Mouse (Mus musculus) lung, embryonic 16.5 days (tissue): ENCODE data around the gene Stx11. TPM values are rescaled to one million over a fixed set of nuclear protein-coding genes. Genes with fewer than 3 reads are reported as not detected.

Experiments
- ATAC-seq: fragments of 200-750 bp; cut with Nextera tagmentation; 2 replicates; pipeline ENCODE4 v1.8.0; 2017; ENCODE audit warnings: low read depth, mild to moderate bottlenecking, moderate library complexity
- H3K27ac ChIP-seq: fragments of 300-500 bp; sonication (generic); 2 replicates; pipeline ENCODE4 v1.5.1; 2014; ENCODE audit warnings: mild to moderate bottlenecking, control low read depth, low read length
- H3K27me3 ChIP-seq: fragments of 300-500 bp; sonication (generic); 2 replicates; pipeline ENCODE4 v1.6.1; 2014; ENCODE audit warnings: low read depth, low read length, mixed read lengths; ENCODE audit not compliant: control insufficient read depth, insufficient read depth
- H3K36me3 ChIP-seq: fragments of 300-500 bp; sonication (generic); 2 replicates; pipeline ENCODE4 v1.6.1; 2014; ENCODE audit warnings: low read length; ENCODE audit not compliant: control insufficient read depth, insufficient read depth
- H3K4me1 ChIP-seq: fragments of 300-500 bp; sonication (generic); replicated peaks from 2 replicates; pipeline ENCODE4 v1.6.1; 2014; ENCODE audit warnings: low read length, mixed read lengths; ENCODE audit not compliant: control insufficient read depth, insufficient read depth
- H3K4me2 ChIP-seq: fragments of 300-500 bp; sonication (generic); 2 replicates; pipeline ENCODE4 v1.6.1; 2014; ENCODE audit warnings: low read depth, low read length, control low read depth
- H3K4me3 ChIP-seq: fragments of 300-500 bp; sonication (generic); 2 replicates; pipeline ENCODE4 v1.5.1; 2014; ENCODE audit warnings: mild to moderate bottlenecking, low read length, control low read depth
- H3K9ac ChIP-seq: fragments of 300-500 bp; sonication (generic); 2 replicates; pipeline ENCODE4 v1.6.1; 2014; ENCODE audit warnings: low read length, control low read depth
- H3K9me3 ChIP-seq: fragments of 300-500 bp; sonication (generic); 2 replicates; pipeline ENCODE4 v1.6.1; 2016; ENCODE audit warnings: low read length; ENCODE audit not compliant: control insufficient read depth
- WGBS: fragments of 180-500 bp; shearing (Covaris S2); extraction: QIAGEN DNeasy Blood & Tissue Kit; methylation state at CpG from one replicate; pipeline ENCODE4 v1.1.7; 2014; 5-methylcytosine and 5-hydroxymethylcytosine counted together
- polyA plus RNA-seq: library from polyadenylated mRNA; unstranded; fragments of >200 nt; fragmentation: Nextera tagmentation; extraction: Ambion mirVana; gene quantifications from 2 replicates; pipeline ENCODE4 v1.2.1, GENCODE M21; 2015

The Stx11 gene
- polyA plus RNA-seq, 1 experiment from 2014 or later = 2.7 TPM

GRCm38 (mm10) chr10:12986485-12986884 is 22.4 kb upstream of the Stx11 start:
- H3K27ac ChIP-seq = no peak overlapping the region
- ATAC-seq = no peak
- no peaks in the 10 kb centered on the region for H3K4me1 ChIP-seq
- H3K4me2 ChIP-seq = no peak overlapping the region
- no peaks in the 10 kb centered on the region for H3K27me3 ChIP-seq
- no peaks in the 10 kb centered on the region for H3K9me3 ChIP-seq
- WGBS = 69% methylated on average over 5 of the region's 5 CpGs
- H3K9ac ChIP-seq = no peak overlapping the region
- no peaks in the 10 kb centered on the region for H3K36me3 ChIP-seq
- H3K4me3 ChIP-seq = no peak overlapping the region

- ATAC-seq = no peak
- Histone ChIP-seq H3K4me3 (no peak overlapping the region), H3K4me2 (no peak overlapping the region), H3K9ac (no peak overlapping the region), H3K9me3 (no peaks in the 10 kb centered on the region), H3K4me1 (no peaks in the 10 kb centered on the region), H3K36me3 (no peaks in the 10 kb centered on the region), H3K27ac (no peak overlapping the region), H3K27me3 (no peaks in the 10 kb centered on the region)
- 75% methylated on average over 3 of the region's 3 CpGs for WGBS
Measured at GRCm38 (mm10) chr10:12985028-12985427, 20.9 kb upstream of the Stx11 start.

- 76% methylated on average over 3 of the region's 3 CpGs for WGBS
- ATAC-seq = no peak
- Histone ChIP-seq H3K9me3 (no peaks in the 10 kb centered on the region), H3K9ac (no peak overlapping the region), H3K4me1 (no peaks in the 10 kb centered on the region), H3K4me3 (no peak overlapping the region), H3K27me3 (no peaks in the 10 kb centered on the region), H3K27ac (no peak overlapping the region), H3K4me2 (no peak overlapping the region), H3K36me3 (no peaks in the 10 kb centered on the region)
Measured at GRCm38 (mm10) chr10:12983516-12983915, 19.4 kb upstream of the Stx11 start.

DNA sequence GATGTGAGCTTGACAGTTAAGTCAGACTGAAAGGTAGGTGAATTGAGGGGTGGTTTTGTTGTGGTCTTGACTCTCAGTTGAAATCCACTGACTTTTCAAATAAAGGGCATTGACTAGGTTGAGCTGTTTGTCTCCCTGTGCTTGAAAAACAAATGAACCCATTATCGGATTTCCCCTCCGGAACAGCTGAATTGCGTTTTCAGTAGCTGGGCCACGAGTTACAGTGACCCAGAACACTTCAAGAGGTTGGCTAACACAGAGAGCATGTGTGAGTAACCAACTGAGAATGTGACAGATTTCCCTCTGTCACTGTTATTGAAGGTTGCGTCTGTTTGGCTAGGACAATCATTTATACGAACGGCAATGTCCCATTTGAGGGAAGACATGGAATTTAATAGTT is 17.0 kb upstream of the Stx11 start:
- Histone ChIP-seq H3K27ac (no peak overlapping the region), H3K9ac (no peak overlapping the region), H3K27me3 (no peaks in the 10 kb centered on the region), H3K4me3 (no peak overlapping the region), H3K9me3 (no peaks in the 10 kb centered on the region), H3K36me3 (no peaks in the 10 kb centered on the region), H3K4me2 (no peak overlapping the region), H3K4me1 (no peaks in the 10 kb centered on the region)
- WGBS = 55% methylated on average over 7 of the region's 7 CpGs
- ATAC-seq = no peak

GRCm38 (mm10) chr10:12977787-12978212 is 13.7 kb upstream of the Stx11 start:
- H3K27ac ChIP-seq = no peak overlapping the region
- H3K4me2 ChIP-seq = no peak overlapping the region
- H3K9me3 ChIP-seq = no peaks in the 10 kb centered on the region
- no peak for ATAC-seq
- H3K27me3 ChIP-seq = no peaks in the 10 kb centered on the region
- no peaks in the 10 kb centered on the region for H3K36me3 ChIP-seq
- 63% methylated on average over 9 of the region's 9 CpGs for WGBS
- no peak overlapping the region for H3K4me3 ChIP-seq
- no peaks in the 10 kb centered on the region for H3K4me1 ChIP-seq
- H3K9ac ChIP-seq = no peak overlapping the region

DNA sequence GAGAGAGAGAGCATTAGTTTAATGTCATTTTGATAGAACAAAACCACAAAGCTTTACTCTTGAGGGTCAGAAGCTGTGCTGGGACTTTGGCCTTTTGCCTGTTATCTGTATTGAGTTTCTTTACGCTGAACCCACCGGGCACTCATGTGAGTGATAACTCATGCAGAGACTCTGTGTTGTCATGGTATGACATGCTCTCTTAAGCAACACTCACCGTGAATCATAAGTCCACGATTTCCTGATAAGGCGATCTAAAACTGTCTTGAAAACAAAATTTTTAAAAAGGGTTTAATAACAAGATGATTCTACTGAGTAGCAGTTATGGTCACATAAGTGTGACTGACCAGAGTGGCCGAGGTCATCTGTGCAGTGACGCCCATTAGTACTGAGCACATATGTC is 12.5 kb upstream of the Stx11 start:
- Histone ChIP-seq H3K27ac (no peak overlapping the region), H3K9ac (no peak overlapping the region), H3K9me3 (no peaks in the 10 kb centered on the region), H3K4me1 (no peaks in the 10 kb centered on the region), H3K4me2 (no peak overlapping the region), H3K36me3 (no peaks in the 10 kb centered on the region), H3K4me3 (no peak overlapping the region), H3K27me3 (no peaks in the 10 kb centered on the region)
- WGBS = 69% methylated on average over 7 of the region's 7 CpGs
- no peak for ATAC-seq

DNA sequence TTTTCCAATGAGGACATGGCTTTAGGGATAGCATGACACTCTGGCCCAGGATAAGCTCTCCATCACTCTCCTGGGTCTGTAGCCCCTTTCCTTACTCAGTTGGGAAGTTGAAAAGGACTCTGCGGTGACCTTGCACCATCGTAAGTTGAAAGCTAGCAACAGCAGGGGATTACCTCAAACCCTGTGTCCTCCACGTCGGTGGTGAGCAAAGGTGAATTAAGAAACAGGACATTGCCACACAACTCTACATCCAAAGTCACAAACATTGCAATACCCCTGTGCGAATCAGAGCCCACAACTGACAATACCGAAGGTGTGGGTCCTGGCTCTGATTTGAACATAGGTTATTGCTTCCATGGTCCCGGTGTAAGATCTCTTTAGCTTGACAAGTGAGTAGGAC is 11.9 kb upstream of the Stx11 start:
- Histone ChIP-seq H3K4me2 (no peak overlapping the region), H3K27me3 (no peaks in the 10 kb centered on the region), H3K4me1 (no peaks in the 10 kb centered on the region), H3K27ac (no peak overlapping the region), H3K36me3 (no peaks in the 10 kb centered on the region), H3K9me3 (no peaks in the 10 kb centered on the region), H3K9ac (no peak overlapping the region), H3K4me3 (no peak overlapping the region)
- ATAC-seq = no peak
- WGBS = 80% methylated on average over 7 of the region's 7 CpGs

GRCm38 (mm10) chr10:12975461-12975860 is 11.4 kb upstream of the Stx11 start:
- ATAC-seq = no peak
- no peaks in the 10 kb centered on the region for H3K27me3 ChIP-seq
- H3K36me3 ChIP-seq = no peaks in the 10 kb centered on the region
- H3K4me2 ChIP-seq = no peak overlapping the region
- no peaks in the 10 kb centered on the region for H3K4me1 ChIP-seq
- WGBS = 84% methylated on average over 3 of the region's 3 CpGs
- no peak overlapping the region for H3K9ac ChIP-seq
- H3K4me3 ChIP-seq = no peak overlapping the region
- no peaks in the 10 kb centered on the region for H3K9me3 ChIP-seq
- H3K27ac ChIP-seq = no peak overlapping the region

- no peak for ATAC-seq
- Histone ChIP-seq H3K9me3 (no peaks in the 10 kb centered on the region), H3K9ac (no peak overlapping the region), H3K27me3 (no peaks in the 10 kb centered on the region), H3K27ac (no peak overlapping the region), H3K4me1 (no peaks in the 10 kb centered on the region), H3K4me3 (no peak overlapping the region), H3K36me3 (no peaks in the 10 kb centered on the region), H3K4me2 (no peak overlapping the region)
- WGBS = 80% methylated on average over 6 of the region's 6 CpGs
Measured at GRCm38 (mm10) chr10:12974572-12974971, 10.5 kb upstream of the Stx11 start.

GRCm38 (mm10) chr10:12965669-12966180 is 1.6 kb upstream of the Stx11 start:
- Histone ChIP-seq H3K9me3 (no peaks in the 10 kb centered on the region), H3K4me2 (no peak overlapping the region), H3K4me1 (0 out of 2 replicates have a peak, but pooled peaks cover 5% of the 10 kb centered on the region), H3K27ac (no peak overlapping the region), H3K4me3 (no peak overlapping the region), H3K36me3 (no peaks in the 10 kb centered on the region), H3K27me3 (peaks cover 3% of the 10 kb centered on the region; the same call in 1 of the 2 replicates), H3K9ac (no peak overlapping the region)
- WGBS = 59% methylated on average over 5 of the region's 5 CpGs
- no peak for ATAC-seq
